Mouse (Mus musculus) stomach, embryonic 14.5 days (tissue): ENCODE measurements around the gene Sh3pxd2a. TPM values are rescaled to one million over a fixed set of nuclear protein-coding genes. Genes with fewer than 3 reads are reported as not detected.

Experiments
- ATAC-seq: fragments of 200-750 bp; cut with Nextera tagmentation; 2 replicates; pipeline ENCODE4 v1.8.0; 2017; ENCODE audit warnings: low read depth, moderate TSS enrichment; ENCODE audit not compliant: insufficient number of reproducible peaks, insufficient read depth, low FRiP score
- H3K27ac ChIP-seq: fragments of 300-500 bp; sonication (generic); 2 replicates; pipeline ENCODE4 v1.5.1; 2014; ENCODE audit warnings: mild to moderate bottlenecking, low read length, moderate library complexity, mixed read lengths
- H3K27me3 ChIP-seq: fragments of 300-500 bp; sonication (generic); 2 replicates; pipeline ENCODE4 v1.6.1; 2014; ENCODE audit warnings: low read length, control low read depth, mixed read lengths; ENCODE audit not compliant: control insufficient read depth, insufficient read depth
- H3K36me3 ChIP-seq: fragments of 300-500 bp; sonication (generic); 2 replicates; pipeline ENCODE4 v1.6.1; 2014; ENCODE audit warnings: mild to moderate bottlenecking, control low read depth, low read length, moderate library complexity, mixed read lengths; ENCODE audit not compliant: control insufficient read depth, insufficient read depth
- H3K4me1 ChIP-seq: fragments of 300-500 bp; sonication (generic); 2 replicates; pipeline ENCODE4 v1.6.1; 2014; ENCODE audit warnings: low read length, control low read depth, mixed read lengths; ENCODE audit not compliant: control insufficient read depth, insufficient read depth
- H3K4me2 ChIP-seq: fragments of 300-500 bp; sonication (generic); replicated peaks from 2 replicates; pipeline ENCODE4 v1.6.1; 2014; ENCODE audit warnings: low read depth, low read length, control low read depth
- H3K4me3 ChIP-seq: fragments of 300-500 bp; sonication (generic); 2 replicates; pipeline ENCODE4 v1.5.1; 2014; ENCODE audit warnings: low read depth, low read length, control low read depth
- H3K9ac ChIP-seq: fragments of 300-500 bp; sonication (generic); replicated peaks from 2 replicates; pipeline ENCODE4 v1.6.1; 2014; ENCODE audit warnings: low read depth, mild to moderate bottlenecking, control low read depth, low read length, moderate library complexity, mixed read lengths
- H3K9me3 ChIP-seq: fragments of 300-500 bp; sonication (generic); 2 replicates; pipeline ENCODE4 v1.6.1; 2016; ENCODE audit warnings: low read depth, low read length, control low read depth; ENCODE audit not compliant: control insufficient read depth
- WGBS: fragments of 180-500 bp; shearing (Covaris S2); extraction: QIAGEN DNeasy Blood & Tissue Kit; methylation state at CpG from one replicate; pipeline ENCODE4 v1.1.7; 2014; 5-methylcytosine and 5-hydroxymethylcytosine counted together
- polyA plus RNA-seq: library from polyadenylated mRNA; unstranded; fragments of >200 nt; fragmentation: Nextera tagmentation; extraction: Ambion mirVana; gene quantifications from 2 replicates; pipeline ENCODE4 v1.2.1, GENCODE M21; 2014

The Sh3pxd2a gene
- polyA plus RNA-seq, 1 experiment from 2014 or later: 13.7 TPM

- no peaks in the 10 kb centered on the region for H3K9me3 ChIP-seq
- H3K4me2 ChIP-seq: 0 out of 2 replicates have a peak overlapping the region, but pooled peaks have one; percentile 12
- H3K27me3 ChIP-seq: no peaks in the 10 kb centered on the region
- no peak overlapping the region; the same call in 1 of the 2 replicates for H3K27ac ChIP-seq
- H3K4me3 ChIP-seq: no peak overlapping the region
- H3K9ac ChIP-seq: no peak overlapping the region
- no peaks in the 10 kb centered on the region; the same call in 1 of the 2 replicates for H3K36me3 ChIP-seq
- no peak for ATAC-seq
- peaks cover 24% of the 10 kb centered on the region for H3K4me1 ChIP-seq
- 69% methylated on average over 11 of the region's 11 CpGs for WGBS
Measured at GRCm38 (mm10) chr19:47420539-47420938, 43.7 kb downstream of the Sh3pxd2a start.

GRCm38 (mm10) chr19:47419208-47419607 is 45.0 kb downstream of the Sh3pxd2a start:
- Histone ChIP-seq H3K9me3 (no peaks in the 10 kb centered on the region), H3K27me3 (no peaks in the 10 kb centered on the region), H3K4me2 (no peak overlapping the region), H3K9ac (no peak overlapping the region), H3K36me3 (no peaks in the 10 kb centered on the region; the same call in 1 of the 2 replicates), H3K27ac (no peak overlapping the region), H3K4me3 (no peak overlapping the region), H3K4me1 (peaks cover 28% of the 10 kb centered on the region)
- ATAC-seq: no peak
- WGBS: 60% methylated on average over 8 of the region's 8 CpGs

GRCm38 (mm10) chr19:47416161-47416560 is 48.0 kb downstream of the Sh3pxd2a start:
- Histone ChIP-seq H3K36me3 (no peaks in the 10 kb centered on the region), H3K4me2 (no peak overlapping the region), H3K9ac (no peak overlapping the region), H3K27ac (no peak overlapping the region), H3K4me3 (no peak overlapping the region), H3K4me1 (peaks cover 21% of the 10 kb centered on the region), H3K27me3 (no peaks in the 10 kb centered on the region), H3K9me3 (no peaks in the 10 kb centered on the region)
- 83% methylated on average over 12 of the region's 12 CpGs for WGBS
- ATAC-seq: no peak

- Histone ChIP-seq H3K27me3 (no peaks in the 10 kb centered on the region), H3K4me3 (no peak overlapping the region), H3K4me2 (no peak overlapping the region), H3K9ac (no peak overlapping the region), H3K4me1 (peaks cover 20% of the 10 kb centered on the region), H3K9me3 (no peaks in the 10 kb centered on the region), H3K27ac (no peak overlapping the region), H3K36me3 (no peaks in the 10 kb centered on the region)
- WGBS: 69% methylated on average over 13 of the region's 13 CpGs
- no peak for ATAC-seq
Measured at GRCm38 (mm10) chr19:47414142-47414905, 49.9 kb downstream of the Sh3pxd2a start.

- WGBS: 76% methylated on average over 6 of the region's 6 CpGs
- H3K4me2 ChIP-seq: no peak overlapping the region
- no peaks in the 10 kb centered on the region for H3K27me3 ChIP-seq
- no peak overlapping the region for H3K27ac ChIP-seq
- peaks cover 27% of the 10 kb centered on the region for H3K4me1 ChIP-seq
- no peaks in the 10 kb centered on the region for H3K9me3 ChIP-seq
- H3K9ac ChIP-seq: no peak overlapping the region
- no peaks in the 10 kb centered on the region for H3K36me3 ChIP-seq
- no peak for ATAC-seq
- no peak overlapping the region for H3K4me3 ChIP-seq
Measured at GRCm38 (mm10) chr19:47413458-47414005, 50.7 kb downstream of the Sh3pxd2a start.

- H3K4me1 ChIP-seq: peaks cover 28% of the 10 kb centered on the region
- 65% methylated on average over 11 of the region's 11 CpGs for WGBS
- no peak overlapping the region for H3K27ac ChIP-seq
- H3K27me3 ChIP-seq: no peaks in the 10 kb centered on the region
- H3K36me3 ChIP-seq: no peaks in the 10 kb centered on the region
- ATAC-seq: peak; percentile 21; the same call in 1 of the 2 replicates
- no peak overlapping the region for H3K4me3 ChIP-seq
- no peak overlapping the region for H3K9ac ChIP-seq
- no peaks in the 10 kb centered on the region for H3K9me3 ChIP-seq
- no peak overlapping the region for H3K4me2 ChIP-seq
Measured at GRCm38 (mm10) chr19:47412566-47413248, 51.5 kb downstream of the Sh3pxd2a start.

- no peak overlapping the region for H3K4me2 ChIP-seq
- no peak overlapping the region for H3K9ac ChIP-seq
- H3K27ac ChIP-seq: no peak overlapping the region
- H3K27me3 ChIP-seq: no peaks in the 10 kb centered on the region
- H3K9me3 ChIP-seq: no peaks in the 10 kb centered on the region
- H3K4me3 ChIP-seq: no peak overlapping the region
- peaks cover 28% of the 10 kb centered on the region for H3K4me1 ChIP-seq
- WGBS: 87% methylated on average over 6 of the region's 6 CpGs
- no peaks in the 10 kb centered on the region for H3K36me3 ChIP-seq
- no peak for ATAC-seq
Measured at GRCm38 (mm10) chr19:47410301-47410700, 53.9 kb downstream of the Sh3pxd2a start.

- H3K27ac ChIP-seq: no peak overlapping the region
- H3K4me1 ChIP-seq: peaks cover 24% of the 10 kb centered on the region
- no peak overlapping the region for H3K4me2 ChIP-seq
- H3K4me3 ChIP-seq: no peak overlapping the region
- H3K36me3 ChIP-seq: no peaks in the 10 kb centered on the region
- no peak overlapping the region for H3K9ac ChIP-seq
- H3K9me3 ChIP-seq: no peaks in the 10 kb centered on the region
- ATAC-seq: no peak
- H3K27me3 ChIP-seq: no peaks in the 10 kb centered on the region
Measured at GRCm38 (mm10) chr19:47409142-47409541, 55.1 kb downstream of the Sh3pxd2a start.
